Mouse (Mus musculus) testis, adult 2 months (tissue): ENCODE data around the gene C530008M17Rik. TPM values are rescaled to one million over a fixed set of nuclear protein-coding genes. Genes with fewer than 3 reads are reported as not detected.

Experiments used
- H3K27ac ChIP-seq: fragments of 200-500 bp; 2 replicates; pipeline ENCODE4 v1.5.1; 2012; ENCODE audit warnings: low read depth, low read length; ENCODE audit not compliant: control insufficient read depth, insufficient read depth
- H3K27me3 ChIP-seq: fragments of 200-500 bp; 2 replicates; pipeline ENCODE4 v1.6.1; 2012; ENCODE audit warnings: mild to moderate bottlenecking, low read length, moderate library complexity; ENCODE audit not compliant: control insufficient read depth, insufficient read depth
- H3K36me3 ChIP-seq: fragments of 200-500 bp; 2 replicates; pipeline ENCODE4 v1.6.1; 2012; ENCODE audit warnings: mild to moderate bottlenecking, low read length; ENCODE audit not compliant: control insufficient read depth, insufficient read depth
- H3K4me1 ChIP-seq: fragments of 200-500 bp; 2 replicates; pipeline ENCODE4 v1.6.1; 2012; ENCODE audit warnings: low read length; ENCODE audit not compliant: control insufficient read depth, insufficient read depth
- H3K4me3 ChIP-seq: fragments of 200-500 bp; 2 replicates; pipeline ENCODE4 v1.5.1; 2012; ENCODE audit warnings: low read depth, mild to moderate bottlenecking, low read length, moderate library complexity, mixed read lengths; ENCODE audit not compliant: control insufficient read depth
- CTCF ChIP-seq: fragments of 200-500 bp; IDR thresholded peaks from 2 replicates; pipeline ENCODE4 v1.5.1; 2012; ENCODE audit warnings: low read depth, mild to moderate bottlenecking, inconsistent platforms, low read length, moderate library complexity; ENCODE audit not compliant: control insufficient read depth, insufficient read depth, insufficient replicate concordance
- POLR2A ChIP-seq: fragments of 200-500 bp; IDR thresholded peaks from 2 replicates; pipeline ENCODE4 v1.6.1; 2012; ENCODE audit warnings: low read depth, mild to moderate bottlenecking, inconsistent platforms, low read length, moderate library complexity; ENCODE audit not compliant: control insufficient read depth
- polyA plus RNA-seq: library from polyadenylated mRNA; depleted of rRNA; stranded (reverse); fragments of >200 nt; gene quantifications from 2 replicates; pipeline ENCODE4 v1.2.3, GENCODE M21; 2012

C530008M17Rik gene
- polyA plus RNA-seq, 1 experiment, result 187 TPM

DNA sequence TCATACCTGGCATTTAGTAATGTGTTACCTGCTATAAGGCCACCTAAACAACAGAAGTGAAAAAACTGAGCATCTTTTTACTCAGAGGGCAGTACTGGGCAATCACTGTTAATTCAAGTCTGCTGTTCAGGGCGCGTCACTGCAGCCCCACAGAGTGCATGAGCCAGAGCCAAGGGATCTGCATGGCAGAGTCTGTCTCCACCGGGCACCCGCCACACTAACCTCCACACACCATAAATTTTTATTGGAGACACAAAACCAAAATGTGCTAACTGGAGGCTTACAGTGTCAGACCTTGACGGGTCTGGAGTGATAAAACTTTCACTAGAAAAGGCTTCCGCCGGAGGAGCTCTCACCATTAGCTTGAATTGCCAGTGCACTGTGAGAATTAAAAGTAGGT lies 57.4 kb downstream of the C530008M17Rik start:
- no peaks in the 10 kb centered on the region for H3K27me3 ChIP-seq
- no peak overlapping the region for H3K27ac ChIP-seq
- TF ChIP-seq POLR2A, result no peak
- no peak for TF ChIP-seq CTCF
- H3K36me3 ChIP-seq, result no peaks in the 10 kb centered on the region
- no peak overlapping the region for H3K4me3 ChIP-seq
- no peaks in the 10 kb centered on the region for H3K4me1 ChIP-seq

DNA sequence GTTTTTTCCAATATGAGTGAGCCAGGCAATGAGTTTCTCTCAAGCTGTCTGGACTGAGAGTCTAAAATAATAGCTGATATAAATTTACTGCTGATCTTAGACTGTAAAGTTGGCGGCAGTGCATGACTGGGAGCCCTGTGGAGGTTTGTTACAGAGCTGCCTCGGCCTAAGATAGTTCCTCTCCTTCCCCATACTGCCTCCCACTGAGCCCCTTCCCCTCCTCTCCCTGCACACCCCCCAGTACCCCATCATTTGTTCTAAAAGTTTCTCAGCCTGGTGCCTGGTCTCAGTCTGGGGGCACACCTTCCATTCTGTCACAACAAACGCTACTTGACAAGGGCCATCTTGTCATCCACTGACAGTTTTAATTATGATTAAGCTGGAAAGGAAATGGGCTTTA lies 63.6 kb downstream of the C530008M17Rik start:
- no peaks in the 10 kb centered on the region for H3K27me3 ChIP-seq
- TF ChIP-seq CTCF (no peak), POLR2A (no peak)
- no peak overlapping the region for H3K4me3 ChIP-seq
- H3K4me1 ChIP-seq, result no peaks in the 10 kb centered on the region
- H3K36me3 ChIP-seq, result no peaks in the 10 kb centered on the region
- no peak overlapping the region for H3K27ac ChIP-seq

- TF ChIP-seq POLR2A (no peak), CTCF (peak; percentile 71; the same call in 1 of the 2 replicates)
- H3K27me3 ChIP-seq, result no peaks in the 10 kb centered on the region
- H3K27ac ChIP-seq, result no peak overlapping the region
- H3K36me3 ChIP-seq, result no peaks in the 10 kb centered on the region
- no peaks in the 10 kb centered on the region for H3K4me1 ChIP-seq
- H3K4me3 ChIP-seq, result no peak overlapping the region
Measured at GRCm38 (mm10) chr5:76724878-76725277, 68.6 kb downstream of the C530008M17Rik start.

- TF ChIP-seq CTCF (no peak), POLR2A (no peak)
- H3K4me1 ChIP-seq, result no peaks in the 10 kb centered on the region
- H3K36me3 ChIP-seq, result no peaks in the 10 kb centered on the region
- H3K27me3 ChIP-seq, result no peaks in the 10 kb centered on the region
- H3K27ac ChIP-seq, result no peak overlapping the region
- H3K4me3 ChIP-seq, result no peak overlapping the region
Measured at GRCm38 (mm10) chr5:76726518-76727103, 70.3 kb downstream of the C530008M17Rik start.

DNA sequence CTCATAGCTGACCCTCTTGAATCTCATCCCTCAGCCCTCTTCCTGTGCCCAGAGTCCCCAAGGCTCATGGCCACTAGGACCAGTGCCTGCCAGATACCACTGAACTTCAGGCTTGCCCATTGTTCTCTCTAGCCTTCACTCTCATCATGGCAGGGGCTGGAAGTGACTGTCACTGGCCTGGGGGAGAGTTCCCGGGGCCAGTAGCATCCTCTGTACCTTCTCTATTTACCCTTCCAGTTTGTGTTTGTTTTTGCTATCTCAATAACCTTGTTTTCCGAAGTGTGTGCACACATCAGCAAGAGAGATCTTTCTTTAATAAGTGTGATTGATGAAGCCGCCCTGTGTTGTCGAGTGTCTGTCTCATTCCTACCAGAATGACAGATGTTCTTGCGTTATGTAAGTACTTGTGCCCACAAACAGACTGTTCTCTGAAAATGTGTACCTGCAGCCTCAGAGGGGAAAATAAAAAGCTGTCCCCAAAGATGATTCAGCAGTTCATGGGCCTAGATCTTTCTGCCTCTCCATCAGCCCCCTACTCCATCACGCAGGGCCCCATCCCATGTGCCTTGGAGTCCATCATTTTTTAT lies 76.8 kb downstream of the C530008M17Rik start:
- no peaks in the 10 kb centered on the region for H3K4me1 ChIP-seq
- H3K4me3 ChIP-seq, result no peak overlapping the region
- no peak overlapping the region for H3K27ac ChIP-seq
- no peaks in the 10 kb centered on the region for H3K36me3 ChIP-seq
- H3K27me3 ChIP-seq, result no peaks in the 10 kb centered on the region
- TF ChIP-seq POLR2A (no peak), CTCF (no peak)

- Histone ChIP-seq H3K4me3 (no peak overlapping the region), H3K4me1 (no peaks in the 10 kb centered on the region), H3K27ac (no peak overlapping the region), H3K36me3 (no peaks in the 10 kb centered on the region), H3K27me3 (no peaks in the 10 kb centered on the region)
- TF ChIP-seq CTCF (no peak), POLR2A (no peak)
Measured at GRCm38 (mm10) chr5:76741463-76741862, 85.2 kb downstream of the C530008M17Rik start.

DNA sequence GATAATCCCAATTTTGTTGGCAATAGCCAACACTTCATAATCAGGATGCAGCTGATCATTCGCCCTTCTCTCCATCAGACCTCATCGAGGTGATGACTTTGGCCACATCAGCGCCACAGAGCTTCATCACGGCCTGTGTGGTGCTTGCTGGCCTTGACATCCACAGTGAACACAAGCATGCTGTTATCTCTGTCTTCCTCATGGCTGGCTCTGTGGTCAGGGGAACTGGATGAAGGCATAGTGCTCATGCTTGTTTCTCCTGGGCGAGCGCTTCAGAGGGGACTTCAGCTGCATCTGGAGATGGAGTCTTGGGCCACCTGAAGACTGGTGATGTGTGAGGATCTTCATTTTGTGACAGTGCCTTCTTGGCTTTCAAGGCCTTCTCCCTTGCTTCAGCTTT lies 85.8 kb downstream of the C530008M17Rik start:
- Histone ChIP-seq H3K4me1 (no peaks in the 10 kb centered on the region), H3K27ac (no peak overlapping the region), H3K4me3 (no peak overlapping the region), H3K27me3 (no peaks in the 10 kb centered on the region), H3K36me3 (no peaks in the 10 kb centered on the region)
- no peak for TF ChIP-seq POLR2A
- no peak for TF ChIP-seq CTCF
